Mouse (Mus musculus) spleen, adult 2 months (tissue): ENCODE measurements around the gene Tceal8.

Experiments used
- CTCF ChIP-seq: fragments of 200-500 bp; IDR thresholded peaks from 2 replicates; pipeline ENCODE4 v1.5.1; 2011; ENCODE audit warnings: mild to moderate bottlenecking, inconsistent platforms; ENCODE audit not compliant: insufficient read depth, insufficient read length, insufficient replicate concordance; ENCODE audit errors: extremely low read depth
- POLR2A ChIP-seq: fragments of 200-500 bp; IDR thresholded peaks from 2 replicates; pipeline ENCODE4 v1.6.1; 2011; ENCODE audit warnings: low read depth, low read length, inconsistent platforms

- TF ChIP-seq CTCF (no peak), POLR2A (no peak)
Observed at GRCm38 (mm10) chrX:136141385-136141784, 30.8 kb downstream of the Tceal8 start.
